Mouse (Mus musculus) heart, adult 2 months (tissue): ENCODE results near the gene 3110009E18Rik. TPM values are rescaled to one million over a fixed set of nuclear protein-coding genes. Genes with fewer than 3 reads are reported as not detected.
"Not testable (repeated sequence)": the region's sequence is repeated elsewhere in the genome, so short reads cannot be mapped to it uniquely, and the experiment has no call there.

ENCODE experiments used
- DNase-seq, 2 experiments: peaks; one replicate each; pipeline ENCODE4 v3.0.0; 2021
- H3K27ac ChIP-seq: fragments of 200-600 bp; 2 replicates; pipeline ENCODE4 v1.8.1; 2022
- H3K27me3 ChIP-seq: fragments of 200-500 bp; 2 replicates; pipeline ENCODE4 v1.6.1; 2012; ENCODE audit warnings: mild to moderate bottlenecking, low read length, inconsistent platforms, mixed read lengths; ENCODE audit not compliant: control insufficient read depth, insufficient read depth
- H3K36me3 ChIP-seq: fragments of 200-500 bp; 2 replicates; pipeline ENCODE4 v1.6.1; 2012; ENCODE audit warnings: low read length, inconsistent platforms; ENCODE audit not compliant: control insufficient read depth, insufficient read depth
- H3K4me1 ChIP-seq: fragments of 200-500 bp; 2 replicates; pipeline ENCODE4 v1.6.1; 2011; ENCODE audit warnings: low read length; ENCODE audit not compliant: control insufficient read depth, insufficient read depth
- H3K4me3 ChIP-seq: fragments of 200-600 bp; 2 replicates; pipeline ENCODE4 v1.8.1; 2022
- H3K79me2 ChIP-seq: fragments of 200-500 bp; replicated peaks from 2 replicates; pipeline ENCODE4 v1.6.1; 2012; ENCODE audit warnings: mild to moderate bottlenecking, inconsistent platforms, low read length, moderate library complexity, mixed read lengths; ENCODE audit not compliant: control insufficient read depth, insufficient read depth
- H3K9ac ChIP-seq: fragments of 200-500 bp; 2 replicates; pipeline ENCODE4 v1.6.1; 2012; ENCODE audit warnings: low read depth, mild to moderate bottlenecking, control low read depth, inconsistent platforms, low read length, mixed read lengths
- CTCF ChIP-seq: fragments of 200-600 bp; IDR thresholded peaks from 2 replicates; pipeline ENCODE4 v1.8.1; 2022; ENCODE audit warnings: antibody characterized with exemption, mild to moderate bottlenecking, moderate library complexity
- EP300 ChIP-seq: fragments of 200-500 bp; IDR thresholded peaks from 2 replicates; pipeline ENCODE4 v1.6.1; 2011; ENCODE audit warnings: low read depth, low read length, control low read depth; ENCODE audit not compliant: insufficient read depth
- POLR2A ChIP-seq: fragments of 200-500 bp; IDR thresholded peaks from 2 replicates; pipeline ENCODE4 v1.6.1; 2011; ENCODE audit warnings: mild to moderate bottlenecking, low read depth, low read length, control low read depth; ENCODE audit not compliant: insufficient read depth
- WGBS: fragments of 180-500 bp; shearing (Covaris S2); methylation state at CpG from one replicate; pipeline ENCODE4 v1.1.7; 2018; 5-methylcytosine and 5-hydroxymethylcytosine counted together
- intact Hi-C: fragments of 180-260 bp; cut with DNase I; formaldehyde crosslinking; loops from one replicate; pipeline ENCODE4 v1.15.1; 2025
- polyA plus RNA-seq: library from polyadenylated mRNA; depleted of rRNA; stranded (reverse); fragments of >200 nt; gene quantifications from 2 replicates; pipeline ENCODE4 v1.2.3, GENCODE M21; 2012
- total RNA-seq, 2 experiments: library from RNA; stranded (reverse); gene quantifications; 2 replicates each; pipeline ENCODE4 v1.2.3; 2021

The 3110009E18Rik gene
- total and polyA plus RNA-seq, 3 experiments, result 2.5 to 5.8 (median 5.2) TPM

- DNase-seq, result no peak
- 69% methylated on average over 13 of the region's 13 CpGs for WGBS
- H3K27me3 ChIP-seq, result no peaks in the 10 kb centered on the region
- intact Hi-C loops, result no loop called here
- H3K79me2 ChIP-seq, result no peaks in the 10 kb centered on the region
- H3K4me3 ChIP-seq, result no peak overlapping the region
- no peak overlapping the region for H3K27ac ChIP-seq
- H3K4me1 ChIP-seq, result no peaks in the 10 kb centered on the region
- no peaks in the 10 kb centered on the region for H3K36me3 ChIP-seq
- no peak overlapping the region for H3K9ac ChIP-seq
- TF ChIP-seq EP300 (no peak), CTCF (no peak), POLR2A (no peak)
These were observed 34.3 kb upstream of the 3110009E18Rik start for GRCm38 (mm10) chr1:120086644-120087043.

GRCm38 (mm10) chr1:120089180-120089579 lies 31.8 kb upstream of the 3110009E18Rik start:
- Histone ChIP-seq H3K27ac (no peak overlapping the region), H3K4me3 (no peak overlapping the region), H3K36me3 (no peaks in the 10 kb centered on the region), H3K79me2 (no peaks in the 10 kb centered on the region), H3K27me3 (no peaks in the 10 kb centered on the region), H3K4me1 (no peaks in the 10 kb centered on the region), H3K9ac (no peak overlapping the region)
- TF ChIP-seq CTCF, result no peak
- no peak for TF ChIP-seq POLR2A
- TF ChIP-seq EP300, result no peak
- 30% methylated on average over 5 of the region's 5 CpGs for WGBS
- intact Hi-C loops, result no loop called here
- DNase-seq, result no peak

GRCm38 (mm10) chr1:120090880-120091570 lies 30.0 kb upstream of the 3110009E18Rik start:
- intact Hi-C loops, result no loop called here
- TF ChIP-seq EP300, result 0 out of 2 replicates have a peak, but pooled peaks have one; percentile 24
- no peak for TF ChIP-seq CTCF
- Histone ChIP-seq H3K27me3 (no peaks in the 10 kb centered on the region), H3K36me3 (no peaks in the 10 kb centered on the region), H3K4me1 (no peaks in the 10 kb centered on the region), H3K79me2 (no peaks in the 10 kb centered on the region), H3K9ac (no peak overlapping the region), H3K27ac (peak overlapping the region; percentile 17; the same call in 1 of the 2 replicates), H3K4me3 (no peak overlapping the region)
- 55% methylated on average over 8 of the region's 8 CpGs for WGBS
- peak in 1 of 2 experiments; percentile 52 for DNase-seq

- H3K9ac ChIP-seq, H3K79me2 ChIP-seq, H3K27me3 ChIP-seq, H3K4me3 ChIP-seq, H3K36me3 ChIP-seq, H3K4me1 ChIP-seq, H3K27ac ChIP-seq: not testable (repeated sequence)
- WGBS, result 55% methylated on average over 13 of the region's 14 CpGs
- DNase-seq, result peak; percentile 81 to 85
- intact Hi-C loops, result loop anchor here (1.0 to 2.0 kb wide), 2 partner anchors 60 to 275 kb away; no protein-coding TSS in a partner anchor
- peak; percentile 79 for TF ChIP-seq CTCF
- TF ChIP-seq EP300, result peak; percentile 77
These were observed 27.4 kb upstream of the 3110009E18Rik start for GRCm38 (mm10) chr1:120093482-120094134.

GRCm38 (mm10) chr1:120094920-120095319 lies 26.1 kb upstream of the 3110009E18Rik start:
- no peak for TF ChIP-seq EP300
- no peak for TF ChIP-seq POLR2A
- TF ChIP-seq CTCF, result no peak
- intact Hi-C loops, result loop anchor here (5.0 kb wide), 1 partner anchor 457 kb away; no protein-coding TSS in a partner anchor
- Histone ChIP-seq H3K9ac (no peak overlapping the region), H3K4me1 (no peaks in the 10 kb centered on the region), H3K4me3 (no peak overlapping the region), H3K79me2 (no peaks in the 10 kb centered on the region), H3K27me3 (no peaks in the 10 kb centered on the region), H3K36me3 (no peaks in the 10 kb centered on the region), H3K27ac (no peak overlapping the region)
- WGBS, result 52% methylated on average over 3 of the region's 3 CpGs
- no peak for DNase-seq

- H3K9ac ChIP-seq, result no peak overlapping the region
- H3K79me2 ChIP-seq, result no peaks in the 10 kb centered on the region
- DNase-seq, result peak; percentile 58 to 78
- intact Hi-C loops, result loop anchor here (1.0 to 5.0 kb wide), 4 partner anchors 16 to 454 kb away; no protein-coding TSS in a partner anchor
- no peak overlapping the region for H3K27ac ChIP-seq
- H3K4me1 ChIP-seq, result no peaks in the 10 kb centered on the region
- no peak overlapping the region for H3K4me3 ChIP-seq
- no peaks in the 10 kb centered on the region for H3K36me3 ChIP-seq
- no peaks in the 10 kb centered on the region for H3K27me3 ChIP-seq
- WGBS, result 7% methylated on average over 7 of the region's 7 CpGs
- TF ChIP-seq CTCF (peak; percentile 99), EP300 (no peak)
These were observed 22.7 kb upstream of the 3110009E18Rik start for GRCm38 (mm10) chr1:120098327-120098726.
